Mouse (Mus musculus) small intestine, adult 2 months (tissue): ENCODE results near the gene Fam198b.

ENCODE experiments used
- CTCF ChIP-seq: fragments of 200-500 bp; IDR thresholded peaks from 2 replicates; pipeline ENCODE4 v1.5.1; 2012; ENCODE audit warnings: low read depth, mild to moderate bottlenecking, control low read depth, inconsistent platforms, low read length, moderate library complexity, mixed read lengths; ENCODE audit not compliant: insufficient replicate concordance, insufficient read length; ENCODE audit errors: extremely low read depth
- POLR2A ChIP-seq: fragments of 200-500 bp; IDR thresholded peaks from 2 replicates; pipeline ENCODE4 v1.6.1; 2012; ENCODE audit warnings: low read depth, mild to moderate bottlenecking, control low read depth, inconsistent platforms, low read length, moderate library complexity

GRCm38 (mm10) chr3:79968426-79968825, 84.1 kb downstream of the Fam198b start:
- TF ChIP-seq CTCF (no peak), POLR2A (no peak)
